Mouse (Mus musculus): ENCODE data around the gene Cep57l1. TPM values are rescaled to one million over a fixed set of nuclear protein-coding genes. Genes with fewer than 3 reads are reported as not detected.

Gene Cep57l1
- polyA plus RNA-seq, 1 experiment from 2014 or later = 29.2 TPM

DNA sequence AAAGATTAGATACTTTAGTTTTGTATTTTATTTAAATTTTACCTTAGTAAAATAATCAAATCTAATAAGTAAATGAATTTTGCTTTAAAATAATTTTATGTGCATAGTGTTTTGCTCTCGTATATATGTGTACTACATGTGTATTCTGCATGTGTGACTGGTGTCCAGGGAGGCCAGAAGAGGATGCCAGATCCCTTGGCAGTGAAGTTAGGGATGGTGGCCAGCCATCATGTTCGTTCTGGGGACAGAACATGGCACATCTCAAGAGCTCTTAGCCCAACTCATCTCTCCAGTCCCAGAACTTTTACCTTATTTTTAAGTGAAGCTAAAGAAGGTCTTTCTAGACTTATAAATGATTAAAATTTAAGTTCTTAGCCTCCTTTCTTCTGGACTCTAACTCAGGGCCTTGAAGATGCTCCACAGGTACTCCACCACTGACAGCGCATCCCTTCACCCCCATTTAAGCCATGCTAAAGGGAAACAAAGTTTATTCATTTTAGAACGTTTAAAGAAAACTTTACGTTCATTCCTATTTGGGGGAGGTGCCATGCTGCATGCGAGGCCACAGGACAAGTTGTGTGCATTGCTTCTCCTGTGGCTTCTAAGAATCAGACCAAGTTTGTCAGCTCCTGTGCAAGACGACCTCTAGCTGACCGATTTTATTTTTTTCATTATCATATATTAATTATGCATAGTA lies 8.5 kb upstream of the Cep57l1 start:
- no peak for DNase-seq (ENCODE audit: low spot score)

GRCm38 (mm10) chr10:41816516-41816915 lies 6.8 kb upstream of the Cep57l1 start:
- no peak for DNase-seq (ENCODE audit: low spot score)

DNA sequence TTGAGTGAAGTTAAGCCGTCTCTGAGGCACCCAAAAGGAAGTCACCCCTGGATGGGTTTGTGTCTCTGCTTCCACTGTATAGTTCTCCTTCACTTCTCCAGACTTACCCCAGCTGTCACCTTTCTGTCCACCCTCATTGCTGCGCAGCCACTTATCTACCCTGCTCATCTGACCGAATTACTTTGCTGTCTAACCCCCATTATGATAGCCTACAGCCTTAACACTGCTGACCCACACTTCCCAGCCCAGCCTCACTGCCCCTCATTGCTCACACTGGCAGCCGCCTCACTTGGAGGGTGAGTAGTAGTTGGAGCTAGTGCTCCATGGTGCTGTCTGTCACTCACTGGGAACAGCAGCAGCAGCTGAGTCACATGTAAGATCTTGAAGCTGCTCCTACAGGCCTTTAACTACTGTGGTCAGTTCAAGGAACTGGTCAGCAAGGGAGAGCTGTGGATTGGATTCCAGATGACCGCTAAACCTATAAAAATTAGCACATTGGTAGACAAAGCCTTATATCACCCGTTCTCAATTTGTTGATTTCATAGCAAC lies 4.7 kb upstream of the Cep57l1 start:
- no peak for DNase-seq (ENCODE audit: low spot score)

DNA sequence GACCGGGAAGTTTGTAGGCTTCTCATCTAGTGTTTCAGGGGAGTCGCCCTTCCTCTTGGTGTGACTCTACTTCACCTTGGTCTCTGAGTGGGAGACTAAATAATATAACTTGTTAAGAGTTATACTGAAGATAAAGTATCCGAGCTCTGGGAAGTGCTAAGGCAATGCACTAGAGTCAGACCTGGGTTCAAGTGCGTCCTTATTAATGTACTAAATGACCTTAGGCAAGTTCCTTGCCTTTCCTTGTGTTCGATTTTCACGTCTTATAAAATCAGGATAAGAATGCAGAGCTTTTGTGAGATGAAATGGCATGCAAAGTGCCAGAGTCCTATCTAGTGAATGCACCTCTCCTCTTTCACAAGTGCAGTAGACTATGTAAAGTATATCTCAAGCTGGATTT lies 2.9 kb upstream of the Cep57l1 start:
- DNase-seq (ENCODE audit: low spot score) = no peak

- peak; percentile 40 for DNase-seq (ENCODE audit: low spot score)
Measured at GRCm38 (mm10) chr10:41810564-41811455, 1.1 kb upstream of the Cep57l1 start.

GRCm38 (mm10) chr10:41809080-41809770 lies 446 bp downstream of the Cep57l1 start:
- peak; percentile 90 for DNase-seq (ENCODE audit: low spot score)

DNA sequence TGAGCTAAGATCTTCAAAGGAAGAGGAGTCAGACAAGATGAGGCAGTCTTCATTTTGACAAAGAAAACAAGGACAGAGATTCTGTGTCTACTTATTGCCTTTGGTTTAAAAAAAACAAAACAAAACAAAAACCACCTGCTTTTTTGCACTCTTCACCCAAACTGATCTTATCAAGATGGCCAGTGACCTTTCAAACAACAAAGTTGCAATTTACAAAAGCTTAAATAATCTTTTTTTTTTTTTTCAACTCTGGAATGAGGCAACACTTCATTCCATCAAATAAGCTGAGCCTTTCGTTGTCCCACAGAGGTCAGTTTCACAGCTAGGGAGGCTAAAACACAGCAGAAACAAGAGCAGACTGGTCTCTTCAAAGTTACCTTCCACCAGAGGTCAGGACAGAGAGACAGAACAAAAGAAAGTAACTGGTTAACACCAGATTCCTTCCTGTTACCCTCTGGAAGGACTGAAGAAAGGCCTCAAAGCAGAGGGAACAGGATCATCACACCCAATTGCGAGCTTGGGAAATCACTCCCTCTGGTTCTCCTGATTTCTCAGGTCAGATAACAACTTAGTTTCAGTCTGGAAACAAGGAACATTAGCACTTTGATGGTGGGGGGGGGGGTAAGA lies 3.8 kb downstream of the Cep57l1 start:
- no peak for DNase-seq (ENCODE audit: low spot score)

DNA sequence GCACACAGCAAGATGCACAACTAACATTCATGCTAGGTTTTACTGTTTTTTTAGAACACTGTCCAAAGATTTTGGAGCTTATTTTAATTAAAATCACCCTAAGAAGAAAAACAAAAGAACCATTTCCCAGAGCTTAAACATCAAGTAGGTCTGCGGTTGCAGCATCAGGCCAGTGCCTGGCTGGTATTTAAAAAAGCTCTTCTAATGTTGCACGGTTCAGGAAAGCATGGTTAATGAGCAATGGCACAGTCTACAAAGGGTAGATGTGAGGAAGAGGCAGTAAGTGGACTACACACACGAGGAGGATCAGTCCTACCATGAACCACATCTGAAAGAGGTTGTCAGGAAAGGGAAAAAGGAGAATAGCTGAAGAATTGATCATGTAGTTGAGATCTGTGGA lies 5.0 kb downstream of the Cep57l1 start:
- DNase-seq (ENCODE audit: low spot score) = no peak

- DNase-seq (ENCODE audit: low spot score) = no peak
Measured at GRCm38 (mm10) chr10:41803467-41803866, 6.2 kb downstream of the Cep57l1 start.

DNA sequence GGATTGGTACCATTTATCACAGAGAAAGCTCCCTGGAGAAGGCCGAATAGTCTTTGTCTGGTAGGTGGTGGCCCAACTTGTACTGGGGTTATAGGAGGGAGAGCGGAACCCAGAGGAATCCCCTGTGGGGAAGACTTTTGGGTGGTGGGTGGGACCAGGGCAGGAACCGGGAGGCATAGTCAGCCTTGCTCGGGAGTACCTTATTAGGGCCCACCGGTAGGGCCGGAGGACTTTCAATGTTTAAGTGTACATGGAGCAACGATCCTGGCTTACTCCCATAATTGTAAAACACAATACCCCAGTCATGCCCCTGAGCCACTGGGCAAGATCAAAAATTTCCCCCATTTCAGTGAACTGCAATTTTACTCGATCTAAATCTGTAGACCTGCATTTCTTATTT lies 12.4 kb downstream of the Cep57l1 start:
- no peak for DNase-seq (ENCODE audit: low spot score)

DNA sequence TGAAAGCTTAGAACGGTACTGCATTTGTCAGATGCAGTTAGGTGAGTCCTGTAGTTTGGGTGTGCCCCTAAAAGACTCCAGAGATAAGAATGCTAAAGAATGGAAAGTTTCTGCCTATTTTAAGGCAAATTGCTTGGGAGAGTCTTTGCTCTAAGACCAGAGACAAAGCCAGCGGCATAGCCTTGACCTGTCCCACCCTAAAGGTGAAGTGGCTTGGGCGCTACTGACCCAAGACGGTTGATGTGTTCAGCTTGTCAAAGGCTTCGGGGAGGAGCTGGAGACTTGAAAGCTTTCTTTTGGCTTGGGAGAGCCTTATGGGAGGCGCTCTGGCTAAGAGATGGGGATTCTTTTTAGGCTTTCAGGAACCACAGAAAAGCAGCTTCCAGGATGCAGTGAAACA lies 17.3 kb downstream of the Cep57l1 start:
- no peak for DNase-seq (ENCODE audit: low spot score)

GRCm38 (mm10) chr10:41767254-41767653 lies 42.4 kb downstream of the Cep57l1 start:
- DNase-seq (ENCODE audit: low spot score) = no peak

GRCm38 (mm10) chr10:41766280-41766679 lies 43.4 kb downstream of the Cep57l1 start:
- no peak for DNase-seq (ENCODE audit: low spot score)

- DNase-seq (ENCODE audit: low spot score) = no peak
Measured at GRCm38 (mm10) chr10:41765586-41765985, 44.1 kb downstream of the Cep57l1 start.

GRCm38 (mm10) chr10:41763741-41764385 lies 45.8 kb downstream of the Cep57l1 start:
- DNase-seq (ENCODE audit: low spot score) = no peak

DNA sequence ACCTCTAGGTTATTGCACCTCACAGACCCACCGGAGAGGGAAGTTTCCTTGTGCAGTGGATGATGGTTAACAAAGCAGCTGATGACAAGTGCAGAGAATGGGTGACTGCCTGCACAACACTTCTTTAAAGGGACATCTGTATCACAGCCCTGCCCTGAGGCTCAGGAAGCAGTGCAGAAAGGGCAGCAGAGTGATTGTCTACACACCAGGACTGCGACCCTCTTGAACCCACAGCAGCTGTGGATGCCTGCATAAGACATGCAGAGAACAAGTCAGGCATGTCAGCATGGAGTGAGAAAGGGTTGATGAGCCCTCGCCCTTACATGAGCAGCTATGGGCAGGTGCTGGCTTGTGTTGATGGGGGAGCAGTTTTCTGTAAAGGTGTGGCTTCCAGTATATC lies 48.8 kb downstream of the Cep57l1 start:
- DNase-seq (ENCODE audit: low spot score) = no peak

GRCm38 (mm10) chr10:41758041-41758440 lies 51.6 kb downstream of the Cep57l1 start:
- DNase-seq (ENCODE audit: low spot score) = no peak

DNA sequence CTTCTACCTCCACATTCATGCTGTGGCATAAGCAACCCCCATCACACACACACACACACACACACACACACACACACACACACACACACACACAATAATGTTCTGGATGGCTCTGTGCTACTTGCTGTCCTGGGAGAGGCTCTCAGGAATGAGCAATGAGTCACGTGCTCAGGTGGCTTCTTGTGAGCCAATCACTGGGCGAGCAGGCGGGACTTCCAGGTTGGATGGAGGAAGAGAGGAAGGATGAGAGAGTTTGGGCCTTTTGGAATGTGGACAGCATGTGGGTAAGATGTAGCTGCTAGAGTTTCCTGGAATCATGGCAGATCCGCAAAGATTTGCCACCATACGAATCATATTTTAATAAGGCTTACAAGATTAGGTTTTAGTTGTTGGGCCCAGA lies 52.4 kb downstream of the Cep57l1 start:
- DNase-seq (ENCODE audit: low spot score) = no peak

GRCm38 (mm10) chr10:41751867-41752480 lies 57.7 kb downstream of the Cep57l1 start:
- DNase-seq (ENCODE audit: low spot score) = peak; percentile 68

DNA sequence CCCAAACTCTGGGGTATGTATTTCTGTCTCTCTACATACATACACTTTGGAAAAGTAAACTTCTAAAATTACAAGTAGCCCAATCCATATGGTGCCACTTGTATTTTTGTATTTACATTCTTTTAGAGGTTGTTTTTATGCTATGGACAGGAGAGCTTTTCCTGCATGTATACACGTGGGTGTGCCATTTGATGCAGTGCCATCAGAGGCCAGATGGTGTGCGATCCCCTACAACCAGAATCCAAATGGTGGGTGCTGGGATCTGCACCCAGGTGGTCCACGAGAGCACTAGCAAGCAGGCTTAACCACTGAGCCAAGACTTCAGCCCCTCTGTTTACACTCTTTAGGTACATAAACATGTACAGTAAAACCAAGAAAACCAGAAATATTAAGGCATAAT lies 60.4 kb downstream of the Cep57l1 start:
- DNase-seq (ENCODE audit: low spot score) = no peak
